Mouse (Mus musculus): ENCODE results near the gene C1galt1c1. TPM values are rescaled to one million over a fixed set of nuclear protein-coding genes. Genes with fewer than 3 reads are reported as not detected.

Gene C1galt1c1
- total RNA-seq (2014; rRNA removed) (33.7 and 35.4 TPM in 2 replicates), polyA plus RNA-seq (2012; rRNA removed) (4.3 and 5.1 TPM in 2 replicates)

DNA sequence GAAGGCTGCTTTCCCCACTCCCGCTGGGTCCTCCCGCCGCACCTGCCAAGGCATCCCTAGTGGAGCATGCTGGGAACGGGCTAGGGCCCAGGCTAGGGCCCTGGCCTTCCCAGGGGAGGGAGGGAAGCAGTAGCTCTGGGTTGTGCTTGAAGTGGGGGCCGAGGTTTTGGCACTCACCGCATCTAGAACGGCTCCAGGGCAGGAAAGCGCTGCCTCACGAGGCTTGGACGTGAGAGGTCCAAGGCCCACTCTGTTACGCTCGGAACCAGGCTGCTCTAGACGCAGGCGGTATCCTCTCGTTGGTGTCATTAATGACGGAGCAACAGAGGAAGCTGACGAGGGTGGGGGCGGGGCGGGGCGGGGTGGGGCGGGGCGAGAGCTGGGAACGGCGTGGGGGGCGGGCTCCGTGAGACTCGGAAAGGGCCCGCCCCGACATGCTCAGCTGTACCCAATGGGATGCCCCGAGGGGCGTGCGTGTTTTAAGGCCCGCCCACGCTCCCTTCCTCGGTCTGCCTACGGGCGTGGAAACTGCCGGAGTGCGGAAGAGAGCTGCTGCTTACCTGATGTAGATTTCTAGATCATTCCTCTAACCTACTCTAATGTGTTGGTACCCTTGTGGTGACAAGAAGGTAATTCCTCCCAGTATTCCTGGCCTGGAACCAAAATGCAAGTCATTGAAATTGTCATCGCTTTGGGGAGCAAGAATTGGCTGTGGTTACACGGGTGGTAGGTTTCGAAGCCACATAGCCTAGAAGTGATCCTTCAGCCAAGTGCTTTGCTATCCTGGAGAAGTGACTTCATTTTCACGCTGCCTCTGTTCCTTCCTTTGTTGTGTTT is at the start of gene C1galt1c1:
C1galt1c1 (minus strand) TSS at position 287 of the 837 bp plus-strand sequence.
- H3K36me3 ChIP-seq (ENCODE audit: control insufficient read depth, insufficient read depth, low read length), result peaks cover 4% of the 10 kb centered on the region; the same call in 1 of the 2 replicates
- peak; percentile 81 for DNase-seq (ENCODE audit: extremely low read depth, low read depth, low spot score)
- peak within 1 kb of the TSS; percentile 74 for H3K27ac ChIP-seq (replicated peaks; ENCODE audit: insufficient read depth, low read depth, low read length)
- H3K9ac ChIP-seq (ENCODE audit: low read depth, low read length), result peak within 1 kb of the TSS; percentile 72
- 0% methylated on average over 26 of the region's 43 CpGs for WGBS
- TF ChIP-seq POLR2A (IDR thresholded peaks at IDR 0.05; ENCODE audit: extremely low read depth, insufficient read depth, low read length) (peak; percentile 57; the same call in 1 of the 2 replicates), CTCF (IDR thresholded peaks at IDR 0.05; ENCODE audit: low read depth, low read length) (no peak)
- peaks cover 2% of the 10 kb centered on the region; the same call in 1 of the 2 replicates for H3K79me2 ChIP-seq (ENCODE audit: control insufficient read depth, insufficient read depth, low read length)
- no peaks in the 10 kb centered on the region for H3K27me3 ChIP-seq (ENCODE audit: control insufficient read depth, insufficient read depth, low read length)
- peaks cover 2% of the 10 kb centered on the region; the same call in 1 of the 2 replicates for H3K4me1 ChIP-seq (ENCODE audit: control insufficient read depth, insufficient read depth, low read length)
- peak within 1 kb of the TSS; percentile 94 for H3K4me3 ChIP-seq (ENCODE audit: insufficient read depth, low read depth, low read length)

DNA sequence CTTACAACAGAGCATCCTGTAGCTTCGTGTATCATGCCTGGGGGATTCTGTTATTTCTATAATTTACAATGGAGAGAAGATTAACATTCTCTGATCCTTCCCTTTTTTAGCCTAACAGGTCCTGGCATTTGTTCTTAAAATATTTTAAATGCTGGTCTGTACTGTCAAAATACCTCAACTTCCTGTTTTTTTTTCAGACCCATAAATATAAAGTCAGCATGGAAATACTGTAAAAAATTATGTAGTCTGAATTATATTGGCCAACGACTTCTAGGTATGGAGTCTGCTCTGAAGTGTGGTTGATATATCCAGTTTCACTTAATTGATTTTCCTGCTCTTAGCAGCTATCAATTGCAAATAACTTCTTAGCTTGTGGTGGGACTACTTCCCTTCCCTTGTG is 47.1 kb upstream of the C1galt1c1 start:
- no peak overlapping the region for H3K4me3 ChIP-seq (ENCODE audit: insufficient read depth, low read depth, low read length)
- H3K4me1 ChIP-seq (ENCODE audit: control insufficient read depth, insufficient read depth, low read length), result no peaks in the 10 kb centered on the region
- no peaks in the 10 kb centered on the region for H3K27me3 ChIP-seq (ENCODE audit: control insufficient read depth, insufficient read depth, low read length)
- no peaks in the 10 kb centered on the region for H3K79me2 ChIP-seq (ENCODE audit: control insufficient read depth, insufficient read depth, low read length)
- no peak for DNase-seq (ENCODE audit: extremely low read depth, low read depth, low spot score)
- 51% methylated on average over 2 of the region's 2 CpGs for WGBS
- no peak overlapping the region for H3K27ac ChIP-seq (replicated peaks; ENCODE audit: insufficient read depth, low read depth, low read length)
- no peak overlapping the region for H3K9ac ChIP-seq (ENCODE audit: low read depth, low read length)
- TF ChIP-seq CTCF (IDR thresholded peaks at IDR 0.05; ENCODE audit: low read depth, low read length) (no peak), POLR2A (IDR thresholded peaks at IDR 0.05; ENCODE audit: extremely low read depth, insufficient read depth, low read length) (no peak)
- no peaks in the 10 kb centered on the region for H3K36me3 ChIP-seq (ENCODE audit: control insufficient read depth, insufficient read depth, low read length)

DNA sequence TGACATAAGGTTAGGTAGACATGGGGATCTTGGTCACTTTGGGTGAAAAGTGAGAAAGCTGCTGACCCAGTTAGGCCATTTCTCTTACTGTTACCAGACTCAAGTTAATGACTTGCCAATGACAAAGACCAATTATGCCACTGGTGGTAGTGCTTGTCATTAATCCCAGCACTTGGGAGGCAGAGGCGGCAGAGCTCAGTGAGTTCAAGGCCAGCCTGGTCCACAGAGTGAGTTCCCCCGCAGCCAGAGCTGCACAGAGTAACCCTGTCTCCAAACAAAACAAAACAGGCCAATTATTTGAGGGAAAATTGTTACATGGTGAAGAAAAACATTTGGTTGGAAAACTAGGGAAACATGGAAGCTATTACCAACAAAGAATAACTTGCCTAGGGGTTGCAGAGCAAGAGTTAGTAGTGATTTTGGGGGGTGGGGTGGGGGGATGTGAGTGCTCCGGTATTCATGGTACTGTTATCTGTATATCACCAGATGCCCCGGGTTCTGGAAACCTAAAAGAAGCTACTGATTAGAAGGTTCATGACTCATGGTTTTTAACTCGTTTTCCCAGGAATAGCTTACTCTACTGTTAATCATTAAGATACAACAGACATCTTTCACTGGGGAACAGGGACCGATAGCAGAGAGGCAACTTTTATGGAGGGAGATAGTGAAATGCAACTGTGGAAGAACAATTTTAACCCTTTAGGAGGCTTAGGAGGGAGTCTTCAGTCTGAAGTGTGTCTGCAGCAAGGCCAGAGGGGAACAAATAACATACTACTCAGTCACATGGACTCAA is 34.4 kb upstream of the C1galt1c1 start:
- WGBS, result 29% methylated on average over 6 of the region's 6 CpGs
- DNase-seq (ENCODE audit: extremely low read depth, low read depth, low spot score), result no peak

DNA sequence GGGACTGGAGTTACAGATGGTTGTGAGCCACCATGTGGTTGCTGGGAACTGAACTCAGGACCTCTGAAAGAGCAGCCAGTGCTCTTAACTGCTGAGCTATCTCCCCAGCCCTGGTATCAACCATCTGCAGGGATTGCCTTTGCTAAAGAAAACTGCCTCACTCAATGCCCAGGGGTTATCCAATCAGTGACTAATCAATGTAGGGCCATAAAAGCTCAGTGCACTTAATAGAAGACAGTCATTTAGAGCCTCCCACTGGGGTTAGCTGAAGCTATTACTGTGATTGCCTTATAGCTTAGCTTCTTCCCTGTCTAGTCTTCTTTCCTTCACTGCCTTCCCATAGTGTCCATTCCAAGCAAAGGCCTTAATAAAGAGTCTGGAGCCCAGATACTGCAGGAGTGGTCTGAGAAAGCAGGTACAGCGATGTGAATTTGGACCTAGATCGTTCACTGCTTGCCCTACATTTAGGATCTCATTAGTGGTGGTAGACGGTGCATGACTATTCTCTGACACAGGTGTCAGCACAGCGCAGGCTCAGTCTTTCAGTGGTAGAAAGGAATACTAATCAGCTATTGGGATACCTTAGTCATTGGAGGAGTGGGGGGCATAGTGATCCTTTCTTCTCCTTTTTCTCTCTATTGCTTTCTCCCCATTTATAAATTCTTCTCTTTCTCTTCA is 21.5 kb upstream of the C1galt1c1 start:
- Histone ChIP-seq H3K4me1 (ENCODE audit: control insufficient read depth, insufficient read depth, low read length) (no peaks in the 10 kb centered on the region), H3K27me3 (ENCODE audit: control insufficient read depth, insufficient read depth, low read length) (no peaks in the 10 kb centered on the region), H3K9ac (ENCODE audit: low read depth, low read length) (no peak overlapping the region), H3K27ac (replicated peaks; ENCODE audit: insufficient read depth, low read depth, low read length) (no peak overlapping the region), H3K4me3 (ENCODE audit: insufficient read depth, low read depth, low read length) (no peak overlapping the region), H3K79me2 (ENCODE audit: control insufficient read depth, insufficient read depth, low read length) (no peaks in the 10 kb centered on the region), H3K36me3 (ENCODE audit: control insufficient read depth, insufficient read depth, low read length) (no peaks in the 10 kb centered on the region)
- TF ChIP-seq CTCF (IDR thresholded peaks at IDR 0.05; ENCODE audit: low read depth, low read length) (no peak), POLR2A (IDR thresholded peaks at IDR 0.05; ENCODE audit: extremely low read depth, insufficient read depth, low read length) (no peak)
- DNase-seq (ENCODE audit: extremely low read depth, low read depth, low spot score), result no peak
- 80% methylated on average over 4 of the region's 4 CpGs for WGBS

More for the DNA sequence above, 34.4 kb upstream of the C1galt1c1 start:
- Histone ChIP-seq H3K4me3 (ENCODE audit: insufficient read depth, low read depth, low read length) (no peak overlapping the region), H3K36me3 (ENCODE audit: control insufficient read depth, insufficient read depth, low read length) (no peaks in the 10 kb centered on the region), H3K9ac (ENCODE audit: low read depth, low read length) (no peak overlapping the region), H3K4me1 (ENCODE audit: control insufficient read depth, insufficient read depth, low read length) (no peaks in the 10 kb centered on the region), H3K27ac (replicated peaks; ENCODE audit: insufficient read depth, low read depth, low read length) (no peak overlapping the region), H3K79me2 (ENCODE audit: control insufficient read depth, insufficient read depth, low read length) (no peaks in the 10 kb centered on the region), H3K27me3 (ENCODE audit: control insufficient read depth, insufficient read depth, low read length) (no peaks in the 10 kb centered on the region)
- TF ChIP-seq POLR2A (IDR thresholded peaks at IDR 0.05; ENCODE audit: extremely low read depth, insufficient read depth, low read length) (no peak), CTCF (IDR thresholded peaks at IDR 0.05; ENCODE audit: low read depth, low read length) (no peak)

DNA sequence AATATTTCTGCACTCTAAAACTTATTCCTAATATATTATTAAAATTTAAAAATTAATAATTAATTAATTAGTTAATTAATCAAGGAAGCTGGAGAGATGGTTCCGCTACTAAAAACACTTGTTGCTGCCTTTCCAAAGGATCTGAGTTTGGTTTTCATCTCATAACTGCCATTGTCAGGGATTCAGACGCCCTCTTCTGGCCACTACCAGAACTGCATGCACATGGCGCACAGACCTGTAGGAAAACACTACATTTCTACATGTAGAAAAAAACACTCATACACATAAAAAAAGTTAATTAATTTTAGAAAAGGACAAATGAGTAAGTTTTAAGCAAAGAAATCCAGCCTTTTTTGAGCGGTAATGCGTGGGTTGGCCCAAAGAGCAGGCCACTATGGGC is 19.8 kb upstream of the C1galt1c1 start:
- Histone ChIP-seq H3K27ac (replicated peaks; ENCODE audit: insufficient read depth, low read depth, low read length) (no peak overlapping the region), H3K4me3 (ENCODE audit: insufficient read depth, low read depth, low read length) (no peak overlapping the region), H3K79me2 (ENCODE audit: control insufficient read depth, insufficient read depth, low read length) (no peaks in the 10 kb centered on the region), H3K36me3 (ENCODE audit: control insufficient read depth, insufficient read depth, low read length) (no peaks in the 10 kb centered on the region), H3K4me1 (ENCODE audit: control insufficient read depth, insufficient read depth, low read length) (no peaks in the 10 kb centered on the region), H3K9ac (ENCODE audit: low read depth, low read length) (no peak overlapping the region), H3K27me3 (ENCODE audit: control insufficient read depth, insufficient read depth, low read length) (no peaks in the 10 kb centered on the region)
- 91% methylated on average over 5 of the region's 5 CpGs for WGBS
- TF ChIP-seq POLR2A (IDR thresholded peaks at IDR 0.05; ENCODE audit: extremely low read depth, insufficient read depth, low read length) (no peak), CTCF (IDR thresholded peaks at IDR 0.05; ENCODE audit: low read depth, low read length) (peak; percentile 19; the same call in 1 of the 2 replicates)
- DNase-seq (ENCODE audit: extremely low read depth, low read depth, low spot score), result no peak
